Mouse (Mus musculus): ENCODE results near the gene Golim4. TPM values are rescaled to one million over a fixed set of nuclear protein-coding genes. Genes with fewer than 3 reads are reported as not detected.

Golim4 gene
- polyA plus RNA-seq, 1 experiment from 2014 or later: 20.6 TPM

DNA sequence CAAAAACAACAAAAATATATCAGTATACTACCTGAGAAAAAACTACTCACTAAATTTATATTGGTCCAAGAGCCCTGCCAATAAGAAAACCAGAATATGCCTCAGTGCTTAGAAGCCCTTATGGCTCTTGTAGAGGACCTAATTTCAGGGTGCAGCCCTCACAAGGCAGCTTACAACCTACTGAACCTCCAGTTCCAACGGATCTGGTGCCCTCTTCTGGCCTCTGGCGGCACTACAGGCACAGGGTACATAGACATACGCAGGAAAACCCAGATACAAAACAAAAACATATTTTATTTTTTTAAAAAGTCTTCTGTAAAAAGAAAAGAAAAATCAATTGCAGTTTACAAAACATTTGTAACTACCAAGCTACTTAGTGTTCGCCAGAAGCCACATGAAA lies 95.1 kb downstream of the Golim4 start:
- DNase-seq: peak; percentile 37
- Histone ChIP-seq H3K36me3 (ENCODE audit: control insufficient read depth, insufficient read depth, low read length) (no peaks in the 10 kb centered on the region), H3K4me1 (ENCODE audit: control insufficient read depth, insufficient read depth, low read length) (no peaks in the 10 kb centered on the region), H3K4me3 (replicated peaks; ENCODE audit: low read depth, low read length) (no peak overlapping the region), H3K9ac (replicated peaks; ENCODE audit: low read length) (no peak overlapping the region), H3K9me3 (ENCODE audit: control insufficient read depth, low read length) (no peaks in the 10 kb centered on the region), H3K27ac (replicated peaks; ENCODE audit: low read depth, low read length) (no peak overlapping the region), H3K27me3 (ENCODE audit: control insufficient read depth, insufficient read depth, low read length) (no peaks in the 10 kb centered on the region), H3K4me2 (ENCODE audit: low read length) (no peak overlapping the region)
- ATAC-seq (ENCODE audit: low FRiP score, low TSS enrichment): no peak
- WGBS: 35% methylated on average over 4 of the region's 4 CpGs

DNA sequence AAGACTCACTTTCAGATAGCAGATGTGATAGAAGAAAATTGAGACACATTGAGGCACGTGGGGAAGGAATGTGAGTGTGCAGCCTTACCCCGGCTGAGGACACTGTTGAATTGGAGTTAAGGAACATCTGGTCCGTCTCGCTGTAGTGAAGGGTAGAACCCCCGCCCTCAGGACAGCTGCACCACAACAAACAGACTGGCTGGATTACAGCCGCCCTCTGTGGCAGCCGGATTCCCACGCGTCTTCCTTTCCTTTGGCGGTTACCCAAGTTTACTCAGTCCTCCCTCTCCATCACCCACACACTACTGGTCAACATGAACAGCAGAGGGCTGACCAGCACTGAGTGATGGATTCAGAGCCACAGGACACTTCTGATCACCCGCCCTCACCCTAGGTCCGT lies 96.0 kb downstream of the Golim4 start:
- no peak overlapping the region for H3K9ac ChIP-seq (replicated peaks; ENCODE audit: low read length)
- WGBS: 85% methylated on average over 12 of the region's 12 CpGs
- H3K4me2 ChIP-seq (ENCODE audit: low read length): no peak overlapping the region
- no peak overlapping the region for H3K4me3 ChIP-seq (replicated peaks; ENCODE audit: low read depth, low read length)
- DNase-seq (no peak), ATAC-seq (ENCODE audit: low FRiP score, low TSS enrichment) (0 out of 2 replicates have a peak, but pooled peaks have one; percentile 24)
- no peaks in the 10 kb centered on the region for H3K4me1 ChIP-seq (ENCODE audit: control insufficient read depth, insufficient read depth, low read length)
- H3K36me3 ChIP-seq (ENCODE audit: control insufficient read depth, insufficient read depth, low read length): no peaks in the 10 kb centered on the region
- H3K9me3 ChIP-seq (ENCODE audit: control insufficient read depth, low read length): no peaks in the 10 kb centered on the region
- no peak overlapping the region for H3K27ac ChIP-seq (replicated peaks; ENCODE audit: low read depth, low read length)
- H3K27me3 ChIP-seq (ENCODE audit: control insufficient read depth, insufficient read depth, low read length): no peaks in the 10 kb centered on the region

DNA sequence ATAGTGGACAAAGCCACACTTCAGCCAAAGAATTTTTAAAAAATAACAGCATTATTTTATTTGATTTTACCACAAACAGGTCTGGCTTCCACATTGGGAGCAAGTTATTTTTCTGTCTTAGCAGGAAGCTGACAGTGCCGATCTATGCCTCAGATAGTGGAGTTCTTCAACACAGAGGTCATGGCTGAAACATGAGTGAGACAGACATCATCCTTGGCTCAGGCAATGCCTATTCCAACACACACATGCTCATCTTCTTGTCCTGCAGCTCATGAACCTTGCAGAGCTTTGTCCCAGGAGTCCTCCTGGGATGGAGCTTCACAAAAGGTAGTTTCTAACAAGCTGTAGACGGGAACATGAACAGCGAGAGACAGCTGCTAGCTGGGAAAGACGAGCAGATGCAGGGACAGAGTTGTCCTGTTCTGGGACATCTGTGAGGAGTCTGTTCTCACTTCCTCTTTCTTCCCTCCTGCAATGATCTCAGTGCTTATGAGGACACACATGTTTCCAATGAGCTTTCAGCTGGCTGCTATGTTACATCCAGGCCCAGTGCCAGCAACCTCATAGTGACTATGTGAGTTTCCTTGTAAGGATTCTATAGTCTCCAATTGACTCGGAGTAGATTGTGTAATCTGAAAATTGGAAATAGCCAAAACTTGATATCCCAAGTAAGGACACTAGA lies 121.3 kb downstream of the Golim4 start:
- ATAC-seq (ENCODE audit: low FRiP score, low TSS enrichment): no peak
- no peaks in the 10 kb centered on the region for H3K27me3 ChIP-seq (ENCODE audit: control insufficient read depth, insufficient read depth, low read length)
- no peaks in the 10 kb centered on the region for H3K9me3 ChIP-seq (ENCODE audit: control insufficient read depth, low read length)
- H3K4me3 ChIP-seq (replicated peaks; ENCODE audit: low read depth, low read length): no peak overlapping the region
- 87% methylated on average over 5 of the region's 5 CpGs for WGBS
- no peak overlapping the region for H3K27ac ChIP-seq (replicated peaks; ENCODE audit: low read depth, low read length)
- no peak overlapping the region for H3K4me2 ChIP-seq (ENCODE audit: low read length)
- no peaks in the 10 kb centered on the region for H3K36me3 ChIP-seq (ENCODE audit: control insufficient read depth, insufficient read depth, low read length)
- DNase-seq: peak; percentile 2
- no peaks in the 10 kb centered on the region for H3K4me1 ChIP-seq (ENCODE audit: control insufficient read depth, insufficient read depth, low read length)
- H3K9ac ChIP-seq (replicated peaks; ENCODE audit: low read length): no peak overlapping the region

DNA sequence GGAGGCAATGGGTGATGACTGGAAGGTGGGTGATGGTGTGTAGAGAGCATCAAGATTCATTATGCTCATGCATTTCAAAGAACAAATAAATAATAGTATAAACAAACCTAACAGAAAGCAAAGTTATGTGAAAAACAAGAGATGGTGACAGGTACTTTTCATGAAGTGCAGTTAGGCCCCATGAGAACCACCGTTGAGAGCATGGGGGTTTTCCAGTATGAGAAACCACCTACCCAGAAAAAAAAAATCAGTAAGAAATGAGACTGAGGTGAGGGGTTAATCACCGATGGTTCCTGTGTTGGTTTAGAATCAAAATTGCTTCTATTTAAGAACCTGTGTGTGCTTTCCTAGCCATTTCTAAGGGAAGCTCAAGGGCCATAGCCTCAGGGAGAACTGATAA lies 121.9 kb downstream of the Golim4 start:
- Histone ChIP-seq H3K4me2 (ENCODE audit: low read length) (no peak overlapping the region), H3K27ac (replicated peaks; ENCODE audit: low read depth, low read length) (no peak overlapping the region), H3K9me3 (ENCODE audit: control insufficient read depth, low read length) (no peaks in the 10 kb centered on the region), H3K9ac (replicated peaks; ENCODE audit: low read length) (no peak overlapping the region), H3K4me3 (replicated peaks; ENCODE audit: low read depth, low read length) (no peak overlapping the region), H3K27me3 (ENCODE audit: control insufficient read depth, insufficient read depth, low read length) (no peaks in the 10 kb centered on the region), H3K36me3 (ENCODE audit: control insufficient read depth, insufficient read depth, low read length) (no peaks in the 10 kb centered on the region), H3K4me1 (ENCODE audit: control insufficient read depth, insufficient read depth, low read length) (no peaks in the 10 kb centered on the region)
- ATAC-seq (ENCODE audit: low FRiP score, low TSS enrichment): no peak
- WGBS: 87% methylated on average over 2 of the region's 2 CpGs
- no peak for DNase-seq

Other genes starting within 250 kb of the Golim4 start
- gene Gm29133, start 208.8 kb downstream of the Golim4 start, polyA plus RNA-seq (2014; fragmentation: Nextera tagmentation; extraction: Ambion mirVana): not detected in 2 replicates
- gene Fstl5, start 117.3 kb upstream of the Golim4 start, polyA plus RNA-seq (2014; fragmentation: Nextera tagmentation; extraction: Ambion mirVana): 58.0 and 63.9 TPM in 2 replicates

Data from midbrain, embryonic 14.5 days (tissue).